Mouse (Mus musculus) megakaryocyte progenitor cell, adult 5-6 weeks (primary cell): Measurements from ENCODE around the gene Agap1. TPM values are rescaled to one million over a fixed set of nuclear protein-coding genes. Genes with fewer than 3 reads are reported as not detected.
"Not testable (repeated sequence)": the region's sequence is repeated elsewhere in the genome, so short reads cannot be mapped to it uniquely, and the experiment has no call there.

Experiments
- ATAC-seq: replicated peaks from 2 replicates; pipeline ENCODE4 v1.8.0; 2016; ENCODE audit warnings: mild to moderate bottlenecking, moderate TSS enrichment, inconsistent platforms; ENCODE audit not compliant: poor library complexity
- total RNA-seq, 2 experiments: library from RNA; stranded (forward) in 1 of 2; stranded (reverse) in 1 of 2; fragments of 157-497, 149-512 nt in 1 of 2; fragments of 200-1000 nt in 1 of 2; gene quantifications; 2 replicates each; pipeline versions ENCODE4 v1.2.3 to v1.2.4; 2015 to 2017

Gene Agap1
- total RNA-seq, 2 experiments from 2014 or later: 6.8 to 9.4 TPM

DNA sequence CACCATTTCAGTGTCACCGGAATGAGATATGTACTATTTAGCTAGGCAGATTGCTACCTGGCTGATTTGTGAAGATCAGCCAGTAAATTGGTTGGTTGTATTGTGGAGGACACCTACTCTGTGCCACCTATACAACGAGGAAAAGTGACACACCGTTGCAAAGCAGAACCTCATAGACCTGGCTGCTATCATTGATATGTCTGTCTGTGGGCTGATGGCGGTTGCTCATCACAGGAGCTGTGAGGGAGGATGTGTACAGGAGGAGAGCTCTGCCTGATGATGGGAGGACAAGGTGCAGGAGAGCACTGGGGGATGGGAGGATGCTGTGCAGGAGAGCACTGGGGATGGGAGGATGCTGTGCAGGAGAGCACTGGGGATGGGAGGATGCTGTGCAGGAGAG, 46.7 kb downstream of the Agap1 start:
- ATAC-seq: no peak

DNA sequence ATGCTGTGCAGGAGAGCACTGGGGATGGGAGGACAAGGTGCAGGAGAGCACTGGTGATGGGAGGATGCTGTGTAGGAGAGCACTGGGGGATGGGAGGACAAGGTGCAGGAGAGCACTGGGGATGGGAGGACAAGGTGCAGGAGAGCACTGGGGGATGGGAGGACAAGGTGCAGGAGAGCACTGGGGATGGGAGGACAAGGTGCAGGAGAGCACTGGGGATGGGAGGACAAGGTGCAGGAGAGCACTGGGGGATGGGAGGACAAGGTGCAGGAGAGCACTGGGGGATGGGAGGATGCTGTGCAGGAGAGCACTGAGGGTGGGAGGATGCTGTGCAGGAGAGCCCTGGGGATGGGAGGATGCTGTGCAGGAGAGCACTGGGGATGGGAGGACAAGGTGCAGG, 47.3 kb downstream of the Agap1 start:
- ATAC-seq: not testable (repeated sequence)

- ATAC-seq: no peak
Observed at GRCm38 (mm10) chr1:89509196-89509595, 54.6 kb downstream of the Agap1 start.

DNA sequence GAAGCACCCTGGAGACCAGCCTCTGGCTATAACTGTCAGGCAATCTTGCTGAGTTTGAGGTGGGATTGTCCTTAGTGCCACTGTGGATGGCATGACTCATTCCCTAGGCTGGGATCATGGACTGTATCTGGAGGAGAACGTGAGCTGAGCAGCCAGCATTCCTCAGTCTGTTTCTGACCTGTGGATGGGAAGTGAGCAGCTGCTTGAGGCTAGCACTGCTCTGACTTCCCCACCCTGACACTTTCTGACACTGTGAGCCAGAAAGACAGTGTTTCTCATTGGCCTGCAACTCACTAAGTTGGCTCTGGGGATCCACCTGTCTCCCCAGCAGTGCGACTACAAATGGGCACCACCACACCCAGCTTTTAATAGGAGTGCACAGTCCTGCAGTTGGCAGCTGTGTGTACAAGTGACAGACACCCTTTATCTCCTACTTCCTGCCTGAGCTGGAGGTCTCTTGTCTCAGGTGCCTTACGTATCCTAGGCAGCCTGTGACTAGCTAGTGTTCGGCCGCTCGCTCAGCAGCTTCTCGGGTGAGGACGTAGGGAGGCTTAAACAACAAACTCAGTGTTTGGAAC, 55.2 kb downstream of the Agap1 start:
- ATAC-seq: peak; percentile 89

- ATAC-seq: no peak
Observed at GRCm38 (mm10) chr1:89510731-89511130, 56.1 kb downstream of the Agap1 start.

DNA sequence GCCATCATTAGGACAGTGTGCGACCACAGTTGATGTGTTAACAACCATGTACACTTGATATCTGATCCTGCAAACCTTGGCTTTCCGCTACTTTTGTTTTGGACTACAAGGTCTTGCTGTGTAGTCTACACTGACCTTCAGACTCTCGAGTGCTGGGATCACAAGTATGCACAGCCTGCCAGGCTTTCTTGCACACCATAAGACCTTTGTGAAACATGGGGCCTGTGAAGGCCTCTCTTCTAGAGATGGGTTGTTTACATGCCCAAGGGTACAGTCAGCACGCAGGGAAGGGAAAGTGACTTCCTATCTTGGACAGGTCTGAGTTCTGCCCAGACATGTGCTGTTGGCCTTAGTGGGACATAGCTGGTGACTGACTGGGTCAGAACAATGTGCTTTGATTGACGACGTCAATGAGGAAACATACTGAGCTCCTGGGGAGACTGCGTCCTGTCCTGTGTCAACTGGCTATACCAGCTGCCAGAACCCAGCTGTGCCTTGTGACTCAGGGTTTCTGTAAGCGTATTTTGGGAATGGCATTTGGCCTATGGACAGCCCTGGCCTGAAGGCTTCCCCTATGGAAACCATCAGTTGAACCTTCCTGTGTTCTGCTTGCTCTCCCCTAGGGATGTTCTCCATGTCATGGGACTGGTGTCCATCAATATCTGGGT, 59.1 kb downstream of the Agap1 start:
- no peak for ATAC-seq

DNA sequence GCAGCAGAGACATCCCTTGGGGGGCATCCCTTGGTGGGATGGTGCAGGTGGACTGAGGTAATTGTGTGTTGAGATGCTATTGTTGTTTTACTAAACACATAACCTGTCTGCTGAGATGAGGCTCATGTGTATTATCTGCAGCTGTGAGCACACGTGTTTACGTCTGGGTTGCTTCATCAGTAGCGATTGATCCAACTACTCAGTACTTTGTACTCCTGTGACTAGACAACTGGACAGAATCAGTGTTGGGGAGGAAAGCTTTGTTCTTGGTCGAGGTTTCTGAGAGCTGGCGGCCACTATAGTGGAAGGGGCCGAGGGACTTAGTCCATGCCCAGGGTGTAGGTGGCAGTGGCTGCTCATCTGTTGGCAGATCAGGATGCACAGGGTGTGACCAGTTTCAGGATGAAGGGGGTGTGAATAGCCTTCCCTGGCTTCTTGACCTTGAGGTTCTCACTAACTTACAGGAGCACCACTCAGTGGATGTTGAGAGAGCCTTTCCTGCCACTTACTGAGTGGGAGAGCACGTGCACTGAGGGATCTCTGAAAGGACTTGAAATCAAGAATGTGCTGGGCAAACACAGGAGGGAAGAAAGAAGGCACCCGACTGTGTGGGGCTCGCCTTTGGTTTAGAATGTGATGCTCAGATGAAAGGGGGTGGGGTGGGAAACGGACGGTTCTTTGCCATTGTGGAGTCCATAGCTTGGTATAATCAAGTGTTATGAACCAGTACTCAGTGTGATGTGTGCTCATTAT, 61.4 kb downstream of the Agap1 start:
- no peak for ATAC-seq

- no peak for ATAC-seq
Observed at GRCm38 (mm10) chr1:89517817-89518216, 63.2 kb downstream of the Agap1 start.

GRCm38 (mm10) chr1:89519914-89520643, 65.5 kb downstream of the Agap1 start:
- no peak for ATAC-seq

DNA sequence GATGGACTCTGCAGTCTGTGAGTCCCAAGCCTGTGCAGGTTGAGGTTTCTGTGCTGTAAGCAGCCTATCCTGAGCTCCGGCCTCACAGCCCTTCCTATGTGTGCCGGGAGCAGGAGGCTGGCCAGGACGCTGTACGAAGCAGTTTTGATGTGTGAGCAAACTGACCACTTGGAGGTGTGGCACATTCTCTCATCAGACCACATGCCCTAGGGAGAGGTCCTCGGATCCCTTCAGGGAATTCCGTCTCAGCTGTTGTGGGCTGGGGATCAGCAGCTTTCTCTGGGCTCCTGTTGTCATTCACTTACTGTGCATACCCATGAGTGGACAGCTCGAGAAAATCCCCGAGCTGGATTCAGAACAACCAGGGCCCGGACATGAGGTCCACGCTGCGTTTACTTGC, 66.8 kb downstream of the Agap1 start:
- no peak for ATAC-seq

DNA sequence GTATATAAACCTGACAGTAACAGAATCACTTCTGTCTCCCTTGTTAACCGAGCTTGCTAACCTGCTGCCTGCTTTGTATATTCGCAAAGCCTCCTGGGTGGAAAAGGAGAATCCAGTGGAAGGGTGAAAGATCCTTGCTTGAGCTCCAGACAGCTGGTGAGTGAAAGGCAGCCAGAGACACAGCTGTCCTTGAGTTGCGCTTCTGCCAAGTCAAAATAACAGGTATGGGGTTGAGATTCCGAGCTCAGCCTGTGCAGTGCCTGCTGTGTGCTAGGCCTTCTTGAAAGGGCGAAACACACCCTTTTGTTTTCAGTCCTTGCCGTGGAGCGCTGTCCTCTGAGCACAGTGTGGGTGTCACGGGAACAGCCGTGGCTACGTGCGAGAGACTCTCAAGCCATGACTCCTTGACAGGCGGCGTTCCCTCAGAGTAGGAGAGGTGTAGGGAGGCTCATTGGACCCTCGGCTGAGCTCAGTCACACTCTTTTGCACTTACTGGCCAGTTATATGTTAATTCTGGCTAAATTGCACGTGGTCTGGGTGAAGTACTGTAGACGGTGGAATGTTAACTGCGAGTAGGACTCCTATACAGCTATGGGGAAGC, 67.4 kb downstream of the Agap1 start:
- no peak for ATAC-seq

GRCm38 (mm10) chr1:89524369-89524768, 69.8 kb downstream of the Agap1 start:
- ATAC-seq: peak; percentile 84

GRCm38 (mm10) chr1:89524998-89525397, 70.4 kb downstream of the Agap1 start:
- ATAC-seq: no peak

DNA sequence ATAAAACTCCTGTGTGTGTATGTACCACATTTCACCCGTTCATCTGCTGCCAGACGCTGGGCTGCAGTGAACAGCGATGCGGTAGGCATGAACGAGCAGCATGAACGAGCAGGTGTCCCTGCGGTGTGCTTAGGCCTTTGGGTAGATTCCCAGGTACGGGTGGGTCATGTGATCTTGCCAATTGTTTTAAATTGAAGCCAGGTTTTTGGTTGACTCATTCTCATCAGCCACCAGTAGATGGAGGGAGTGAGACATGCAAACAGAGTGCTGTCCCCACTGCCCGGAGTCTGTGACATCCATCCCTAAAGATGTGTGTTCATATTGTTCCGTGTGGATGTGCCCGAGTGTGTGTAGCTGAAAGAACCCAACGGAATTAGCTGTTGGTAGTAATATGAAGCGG, 71.2 kb downstream of the Agap1 start:
- ATAC-seq: peak; percentile 54

- no peak for ATAC-seq
Observed at GRCm38 (mm10) chr1:89528671-89529276, 74.2 kb downstream of the Agap1 start.

DNA sequence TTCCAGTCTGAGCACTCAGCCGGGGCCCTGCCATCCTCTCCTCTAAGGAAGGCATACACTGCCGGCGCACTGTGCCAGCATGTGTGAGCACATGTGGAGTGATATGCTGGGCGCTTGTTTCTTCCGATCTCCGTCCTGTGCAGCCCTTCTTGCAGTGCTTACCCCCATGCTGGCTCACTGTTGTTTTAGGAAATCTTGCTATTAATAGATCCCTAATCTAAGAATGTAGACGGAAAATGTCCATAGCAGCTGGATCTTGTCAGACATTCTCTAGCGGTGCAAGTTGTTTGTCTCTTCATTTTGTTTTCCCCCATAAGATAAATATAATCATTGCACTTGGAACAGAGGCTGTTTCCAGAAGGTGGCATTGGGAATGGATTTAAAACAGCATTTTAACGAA, 79.1 kb downstream of the Agap1 start:
- no peak for ATAC-seq

- peak; percentile 73 for ATAC-seq
Observed at GRCm38 (mm10) chr1:89535206-89535605, 80.6 kb downstream of the Agap1 start.

- no peak for ATAC-seq
Observed at GRCm38 (mm10) chr1:89538163-89538946, 83.7 kb downstream of the Agap1 start.

- ATAC-seq: no peak
Observed at GRCm38 (mm10) chr1:89539127-89539526, 84.5 kb downstream of the Agap1 start.

DNA sequence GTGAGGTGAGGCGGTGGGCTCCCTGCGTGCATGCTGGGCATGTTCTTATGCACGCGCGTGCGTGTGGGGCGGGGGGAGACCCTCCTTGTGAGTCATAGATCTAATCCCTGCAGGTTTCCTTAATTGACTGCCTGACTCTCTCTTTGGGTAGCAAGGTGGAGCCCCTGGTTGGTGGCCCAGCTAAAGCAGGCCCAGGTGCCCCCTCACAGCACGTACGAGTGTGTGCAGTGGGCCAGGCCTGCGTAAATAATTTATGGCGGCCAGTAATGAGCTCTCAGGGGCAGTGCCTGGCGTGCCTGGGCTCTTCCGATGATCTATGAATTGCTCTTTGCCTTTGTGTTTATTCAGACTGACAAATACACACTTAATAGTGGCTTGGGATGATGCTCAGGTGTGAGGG, 86.5 kb downstream of the Agap1 start:
- ATAC-seq: no peak
